Mouse (Mus musculus): ENCODE measurements around the gene Wdr66. TPM values are rescaled to one million over a fixed set of nuclear protein-coding genes. Genes with fewer than 3 reads are reported as not detected.

Gene Wdr66
- polyA plus RNA-seq, 1 experiment, result not detected

- Histone ChIP-seq H3K4me3 (ENCODE audit: insufficient read depth, low read depth, low read length) (no peak overlapping the region), H3K27ac (ENCODE audit: insufficient read depth, low read depth, low read length) (no peak overlapping the region), H3K4me1 (ENCODE audit: control insufficient read depth, insufficient read depth, low read length) (peaks cover 8% of the 10 kb centered on the region; the same call in 1 of the 2 replicates)
- TF ChIP-seq CTCF (IDR thresholded peaks at IDR 0.05; ENCODE audit: insufficient read depth, low read depth, low read length) (no peak), POLR2A (IDR thresholded peaks at IDR 0.05; ENCODE audit: insufficient read depth, low read depth, low read length) (no peak)
- WGBS, result 87% methylated on average over 6 of the region's 6 CpGs
These were observed 22.6 kb upstream of the Wdr66 start for GRCm38 (mm10) chr5:123229296-123229695.

- TF ChIP-seq CTCF (IDR thresholded peaks at IDR 0.05; ENCODE audit: insufficient read depth, low read depth, low read length) (no peak), POLR2A (IDR thresholded peaks at IDR 0.05; ENCODE audit: insufficient read depth, low read depth, low read length) (no peak)
- WGBS, result 95% methylated on average over 2 of the region's 2 CpGs
- peaks cover 22% of the 10 kb centered on the region for H3K4me1 ChIP-seq (ENCODE audit: control insufficient read depth, insufficient read depth, low read length)
- no peak overlapping the region for H3K27ac ChIP-seq (ENCODE audit: insufficient read depth, low read depth, low read length)
- no peak overlapping the region for H3K4me3 ChIP-seq (ENCODE audit: insufficient read depth, low read depth, low read length)
These were observed 19.7 kb upstream of the Wdr66 start for GRCm38 (mm10) chr5:123232180-123232579.

GRCm38 (mm10) chr5:123235731-123236130 lies 16.2 kb upstream of the Wdr66 start:
- 16% methylated on average over 2 of the region's 2 CpGs for WGBS
- Histone ChIP-seq H3K4me1 (ENCODE audit: control insufficient read depth, insufficient read depth, low read length) (peaks cover 19% of the 10 kb centered on the region), H3K27ac (ENCODE audit: insufficient read depth, low read depth, low read length) (0 out of 2 replicates have a peak overlapping the region, but pooled peaks have one; percentile 23), H3K4me3 (ENCODE audit: insufficient read depth, low read depth, low read length) (no peak overlapping the region)
- TF ChIP-seq CTCF (IDR thresholded peaks at IDR 0.05; ENCODE audit: insufficient read depth, low read depth, low read length) (peak; percentile 31; the same call in 1 of the 2 replicates), POLR2A (IDR thresholded peaks at IDR 0.05; ENCODE audit: insufficient read depth, low read depth, low read length) (no peak)

GRCm38 (mm10) chr5:123236426-123236825 lies 15.5 kb upstream of the Wdr66 start:
- Histone ChIP-seq H3K4me3 (ENCODE audit: insufficient read depth, low read depth, low read length) (no peak overlapping the region), H3K4me1 (ENCODE audit: control insufficient read depth, insufficient read depth, low read length) (peaks cover 16% of the 10 kb centered on the region), H3K27ac (ENCODE audit: insufficient read depth, low read depth, low read length) (0 out of 2 replicates have a peak overlapping the region, but pooled peaks have one; percentile 23)
- 31% methylated on average over 9 of the region's 9 CpGs for WGBS
- TF ChIP-seq POLR2A (IDR thresholded peaks at IDR 0.05; ENCODE audit: insufficient read depth, low read depth, low read length) (no peak), CTCF (IDR thresholded peaks at IDR 0.05; ENCODE audit: insufficient read depth, low read depth, low read length) (no peak)

- peaks cover 14% of the 10 kb centered on the region for H3K4me1 ChIP-seq (ENCODE audit: control insufficient read depth, insufficient read depth, low read length)
- no peak for TF ChIP-seq CTCF (IDR thresholded peaks at IDR 0.05; ENCODE audit: insufficient read depth, low read depth, low read length)
- TF ChIP-seq POLR2A (IDR thresholded peaks at IDR 0.05; ENCODE audit: insufficient read depth, low read depth, low read length), result no peak
- WGBS, result 90% methylated on average over 11 of the region's 11 CpGs
- H3K4me3 ChIP-seq (ENCODE audit: insufficient read depth, low read depth, low read length), result no peak overlapping the region
- no peak overlapping the region for H3K27ac ChIP-seq (ENCODE audit: insufficient read depth, low read depth, low read length)
These were observed 12.4 kb upstream of the Wdr66 start for GRCm38 (mm10) chr5:123239501-123239900.

- TF ChIP-seq CTCF (IDR thresholded peaks at IDR 0.05; ENCODE audit: insufficient read depth, low read depth, low read length) (peak; percentile 57; the same call in 1 of the 2 replicates), POLR2A (IDR thresholded peaks at IDR 0.05; ENCODE audit: insufficient read depth, low read depth, low read length) (no peak)
These were observed 6.4 kb upstream of the Wdr66 start for GRCm38 (mm10) chr5:123245518-123245917.

GRCm38 (mm10) chr5:123251390-123251789 lies 512 bp upstream of the Wdr66 start:
- H3K4me1 ChIP-seq (ENCODE audit: control insufficient read depth, insufficient read depth, low read length), result peaks cover 8% of the 10 kb centered on the region
- WGBS, result 60% methylated on average over 8 of the region's 8 CpGs
- no peak overlapping the region for H3K27ac ChIP-seq (ENCODE audit: insufficient read depth, low read depth, low read length)
- TF ChIP-seq POLR2A (IDR thresholded peaks at IDR 0.05; ENCODE audit: insufficient read depth, low read depth, low read length), result no peak
- no peak for TF ChIP-seq CTCF (IDR thresholded peaks at IDR 0.05; ENCODE audit: insufficient read depth, low read depth, low read length)
- no peak overlapping the region for H3K4me3 ChIP-seq (ENCODE audit: insufficient read depth, low read depth, low read length)

More at GRCm38 (mm10) chr5:123245518-123245917, 6.4 kb upstream of the Wdr66 start:
- Histone ChIP-seq H3K27ac (ENCODE audit: insufficient read depth, low read depth, low read length) (no peak overlapping the region), H3K4me1 (ENCODE audit: control insufficient read depth, insufficient read depth, low read length) (no peaks in the 10 kb centered on the region), H3K4me3 (ENCODE audit: insufficient read depth, low read depth, low read length) (no peak overlapping the region)
- 16% methylated on average over 4 of the region's 4 CpGs for WGBS

GRCm38 (mm10) chr5:123256841-123257755 lies 5.2 kb downstream of the Wdr66 start:
- Histone ChIP-seq H3K4me3 (ENCODE audit: insufficient read depth, low read depth, low read length) (peak overlapping the region; percentile 18; the same call in 1 of the 2 replicates), H3K27ac (ENCODE audit: insufficient read depth, low read depth, low read length) (no peak overlapping the region), H3K4me1 (ENCODE audit: control insufficient read depth, insufficient read depth, low read length) (peaks cover 10% of the 10 kb centered on the region)
- 17% methylated on average over 23 of the region's 23 CpGs for WGBS
- TF ChIP-seq CTCF (IDR thresholded peaks at IDR 0.05; ENCODE audit: insufficient read depth, low read depth, low read length) (no peak), POLR2A (IDR thresholded peaks at IDR 0.05; ENCODE audit: insufficient read depth, low read depth, low read length) (no peak)

GRCm38 (mm10) chr5:123258990-123259389 lies 7.1 kb downstream of the Wdr66 start:
- H3K4me3 ChIP-seq (ENCODE audit: insufficient read depth, low read depth, low read length), result no peak overlapping the region
- peaks cover 9% of the 10 kb centered on the region for H3K4me1 ChIP-seq (ENCODE audit: control insufficient read depth, insufficient read depth, low read length)
- TF ChIP-seq CTCF (IDR thresholded peaks at IDR 0.05; ENCODE audit: insufficient read depth, low read depth, low read length), result peak; percentile 50; the same call in 1 of the 2 replicates
- no peak for TF ChIP-seq POLR2A (IDR thresholded peaks at IDR 0.05; ENCODE audit: insufficient read depth, low read depth, low read length)
- H3K27ac ChIP-seq (ENCODE audit: insufficient read depth, low read depth, low read length), result no peak overlapping the region
- 50% methylated on average over 5 of the region's 5 CpGs for WGBS

Measured in olfactory bulb, adult 2 months (tissue).